Mouse (Mus musculus) cerebellum, adult 8-10 months (tissue): ENCODE data around the gene Dnajb11.

Experiments used
- DNase-seq: peaks from one replicate; pipeline ENCODE4 v3.0.0; 2022

The Dnajb11 gene

DNA sequence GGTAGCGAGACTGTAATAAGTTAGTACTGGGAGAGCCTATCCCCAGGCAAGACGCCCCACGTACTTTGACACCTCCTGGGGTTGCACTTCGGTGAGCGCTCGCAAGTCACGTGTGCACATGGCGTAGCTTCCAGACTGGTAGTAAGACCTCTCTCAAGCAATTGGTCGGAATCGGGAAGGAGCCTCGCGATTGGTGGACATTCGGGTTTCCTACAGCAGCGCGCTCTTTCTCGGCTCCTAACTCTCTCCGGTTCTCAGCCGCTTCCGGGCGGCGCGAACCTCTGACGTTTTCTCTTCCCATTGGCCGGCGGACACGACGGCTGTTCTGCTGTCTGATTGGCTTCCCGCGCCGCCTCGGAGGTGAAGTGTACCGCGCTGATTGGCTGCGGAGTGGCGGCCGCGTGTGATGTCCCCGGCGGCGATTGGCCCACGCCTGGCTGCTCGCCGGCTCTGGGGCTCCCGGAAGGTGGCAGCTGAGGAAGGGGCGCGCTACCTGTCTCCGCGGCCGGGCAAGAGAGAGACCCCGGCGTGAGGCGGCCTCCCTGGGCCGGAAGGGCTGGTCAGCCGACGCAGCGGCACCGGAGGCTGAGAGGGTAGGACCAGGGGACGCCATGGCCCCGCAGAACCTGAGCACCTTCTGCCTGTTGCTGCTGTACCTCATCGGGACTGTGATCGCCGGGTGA, at the start of gene Dnajb11, which contains the start of gene Tbccd1:
Gene Dnajb11 (plus strand): TSS at position 415 of the 683 bp plus-strand sequence.
Gene Tbccd1 (minus strand): TSS at position 239 of the 683 bp plus-strand sequence.
- peak; percentile 98 for DNase-seq

DNA sequence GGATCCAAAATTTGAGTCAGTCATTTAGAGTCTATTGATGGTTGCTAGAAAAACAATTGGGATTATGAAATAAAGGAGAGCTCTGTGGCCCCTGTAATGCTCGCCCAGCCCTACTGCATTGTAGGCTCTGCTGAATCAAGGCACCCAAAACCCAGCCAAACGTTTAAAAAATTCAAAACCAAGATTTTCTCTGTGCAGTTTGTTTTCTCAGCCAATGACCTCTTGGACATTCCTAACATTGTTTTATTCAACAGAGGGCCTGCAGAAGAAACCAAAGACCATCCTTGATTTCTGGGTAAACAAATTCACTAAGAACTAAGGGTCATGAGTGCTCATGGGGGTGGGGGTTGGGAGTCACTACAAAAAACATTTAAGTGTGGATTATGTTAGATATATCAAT, 46.2 kb upstream of the Dnajb11 start, which contains the start of gene Crygs:
Gene Crygs (minus strand): TSS at position 101 of the 400 bp plus-strand sequence.
- DNase-seq = no peak

DNA sequence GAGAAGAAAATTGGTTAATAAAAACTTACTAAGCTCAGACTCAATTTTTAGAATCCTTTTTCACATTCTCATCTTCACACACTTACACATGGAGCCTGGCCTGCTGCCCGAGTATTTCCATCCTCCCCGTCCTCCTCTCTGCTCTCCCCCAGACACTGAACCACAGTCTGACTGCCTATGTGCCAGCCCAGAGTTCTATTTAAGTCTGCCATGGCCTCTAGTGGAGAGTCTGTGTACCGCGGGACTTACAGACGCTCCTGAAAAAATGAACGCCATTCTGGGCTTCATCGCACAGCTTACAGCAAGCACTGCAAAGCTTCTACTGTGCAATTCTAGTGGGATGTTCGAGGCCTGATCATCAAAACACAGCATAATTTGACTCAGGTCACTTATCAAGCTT, 36.9 kb upstream of the Dnajb11 start:
- no peak for DNase-seq

DNA sequence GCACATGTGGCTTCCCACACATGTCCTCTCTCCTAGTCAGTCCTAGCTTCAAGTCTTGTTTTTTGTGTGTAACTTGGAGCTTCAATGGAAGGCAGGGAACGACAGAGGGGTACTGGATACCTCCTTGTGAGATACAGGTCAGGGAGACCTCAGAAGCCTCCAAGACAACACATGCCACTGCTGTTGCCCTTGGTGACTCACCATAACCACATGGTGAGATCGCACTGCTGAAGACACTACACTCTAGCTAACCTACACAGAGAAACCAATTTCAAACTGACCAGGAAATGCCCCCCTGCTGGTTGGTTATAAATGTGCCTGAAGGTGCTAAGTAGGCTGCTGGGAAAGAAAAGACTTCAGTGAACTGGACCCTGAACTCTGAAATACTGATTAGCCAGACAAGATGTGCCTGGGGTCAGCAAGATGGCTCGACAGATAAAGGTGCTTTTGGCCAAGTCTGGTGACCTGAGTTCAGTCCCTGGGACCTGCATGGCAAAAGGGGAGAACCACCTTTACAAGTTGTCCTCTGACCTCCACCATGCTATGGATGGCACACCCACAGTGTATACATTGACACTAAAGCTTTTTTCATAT, 24.6 kb upstream of the Dnajb11 start:
- DNase-seq = no peak

DNA sequence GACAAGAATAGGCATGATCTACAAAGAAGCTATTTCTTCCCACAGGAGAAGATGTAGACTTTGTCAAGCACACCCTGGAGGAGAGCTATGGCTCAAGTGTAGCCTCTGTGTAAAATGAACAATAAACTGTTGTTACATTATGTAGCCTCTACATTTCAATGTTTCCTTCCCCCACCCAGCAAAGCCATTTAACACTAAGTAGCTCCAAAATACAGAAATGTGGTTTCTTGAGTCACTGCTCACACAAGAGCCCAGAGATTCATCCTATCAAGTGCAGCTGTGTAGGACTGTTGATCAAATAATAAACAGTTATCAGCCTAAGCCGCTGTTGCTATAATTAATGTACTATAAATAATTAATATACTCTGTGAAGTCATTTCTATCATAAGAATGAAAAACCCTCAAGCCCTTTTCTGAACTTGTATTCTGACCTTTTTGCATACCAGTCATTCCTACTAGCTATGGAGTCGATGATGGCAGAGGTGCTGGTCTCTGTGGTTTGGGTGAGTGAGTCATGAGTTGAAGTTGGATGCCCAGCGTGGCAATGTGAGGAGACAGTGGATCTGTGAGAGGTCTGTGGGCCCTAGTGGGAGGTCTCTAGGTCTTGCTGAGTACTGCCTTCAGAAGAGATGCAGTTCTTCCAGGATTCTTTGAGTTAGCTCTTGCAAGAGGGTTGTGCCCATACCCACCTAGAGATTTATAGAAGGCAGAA, 18.3 kb upstream of the Dnajb11 start:
- no peak for DNase-seq

DNA sequence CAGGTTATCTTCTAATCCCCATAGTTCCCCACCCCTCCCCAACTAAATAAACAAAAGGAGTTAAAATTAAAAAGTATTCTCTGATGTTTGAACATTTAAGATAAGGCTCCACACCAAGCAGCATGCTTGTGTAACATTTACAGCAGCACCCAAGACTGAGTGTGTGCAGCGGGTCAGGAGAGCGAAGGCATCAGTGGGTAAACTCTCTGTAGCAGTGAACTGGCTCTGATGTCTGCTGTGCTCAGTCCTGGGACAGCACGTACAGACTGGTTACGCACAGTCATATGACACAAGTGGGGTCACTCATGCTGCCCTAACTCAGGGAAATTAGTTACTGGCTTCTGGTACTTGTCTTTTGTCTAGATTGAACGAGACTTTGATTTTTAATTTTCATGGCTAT, 14.8 kb upstream of the Dnajb11 start:
- DNase-seq = no peak

DNA sequence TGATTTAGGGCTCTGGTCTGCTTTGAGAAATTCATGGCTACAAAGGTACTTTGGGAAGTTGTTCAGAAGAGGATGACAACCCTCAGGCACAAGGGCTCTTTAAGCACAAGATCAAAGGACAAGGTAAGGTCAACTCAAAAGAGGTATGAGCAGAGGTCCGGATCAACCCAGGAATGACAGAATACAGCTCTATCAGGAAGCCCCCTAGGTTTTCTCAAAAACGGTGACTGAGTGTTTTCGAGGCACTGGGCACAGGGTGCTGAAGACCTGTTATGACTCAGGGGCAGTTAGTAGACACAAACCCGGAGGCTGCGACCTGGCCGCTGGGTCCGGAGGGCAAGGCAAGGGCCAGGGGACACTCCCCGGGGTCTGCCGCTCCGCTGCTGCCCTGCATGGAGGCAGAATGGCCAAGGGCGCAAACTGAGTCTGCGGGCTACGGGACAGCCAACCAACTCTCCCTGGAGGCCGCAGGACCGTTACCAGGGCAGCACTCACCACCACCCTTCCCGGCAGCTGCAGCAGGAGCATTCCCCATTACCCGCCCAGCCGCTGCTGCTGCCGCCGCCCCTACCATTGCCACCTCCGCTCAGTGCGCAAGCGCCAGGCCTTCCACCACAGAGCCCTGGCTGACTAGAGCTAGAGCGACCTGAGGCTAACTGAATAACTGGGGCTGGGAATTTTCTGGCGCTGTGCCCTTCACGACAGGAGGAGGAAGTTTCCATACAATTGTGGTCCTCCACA, 13.4 kb upstream of the Dnajb11 start:
- peak; percentile 73 for DNase-seq

DNA sequence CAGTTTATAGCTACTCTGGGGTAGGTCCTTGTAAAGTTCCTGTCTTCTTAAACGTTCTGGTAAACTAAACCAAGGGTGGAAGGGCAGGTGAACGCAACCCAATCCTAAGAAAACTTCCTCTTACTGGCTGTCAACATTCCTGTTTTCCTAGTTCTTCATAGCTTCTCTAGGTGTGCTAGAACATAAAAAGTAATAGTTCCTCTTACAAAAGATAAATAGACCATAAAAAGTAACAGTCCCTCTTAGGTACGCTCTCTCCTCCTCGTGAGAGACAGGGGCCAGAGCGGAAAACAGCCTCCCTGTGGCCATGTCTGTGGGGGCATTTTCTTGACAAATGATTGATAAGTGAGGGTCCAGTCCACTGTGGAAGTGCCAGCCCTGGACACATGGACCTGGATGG, 12.8 kb upstream of the Dnajb11 start:
- no peak for DNase-seq

DNA sequence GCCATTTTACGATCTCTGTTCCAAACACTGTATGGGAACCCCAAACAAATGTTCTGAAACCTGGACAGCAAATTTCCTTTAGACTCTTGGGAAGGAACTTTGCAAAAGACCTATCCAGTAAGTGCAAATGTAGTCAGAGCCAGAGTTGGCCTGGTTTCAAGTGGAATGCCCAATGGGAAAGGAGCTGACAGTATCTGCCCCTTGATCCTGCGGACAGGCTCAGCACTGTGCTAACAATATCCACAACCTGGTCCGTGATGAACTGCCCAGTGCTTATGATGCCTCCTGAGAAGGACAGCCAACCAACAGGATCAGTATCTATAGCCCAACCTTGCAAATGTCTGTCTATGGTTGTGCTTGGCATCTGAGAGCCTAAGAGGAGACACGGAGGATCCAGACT, 12.2 kb upstream of the Dnajb11 start:
- no peak for DNase-seq

DNA sequence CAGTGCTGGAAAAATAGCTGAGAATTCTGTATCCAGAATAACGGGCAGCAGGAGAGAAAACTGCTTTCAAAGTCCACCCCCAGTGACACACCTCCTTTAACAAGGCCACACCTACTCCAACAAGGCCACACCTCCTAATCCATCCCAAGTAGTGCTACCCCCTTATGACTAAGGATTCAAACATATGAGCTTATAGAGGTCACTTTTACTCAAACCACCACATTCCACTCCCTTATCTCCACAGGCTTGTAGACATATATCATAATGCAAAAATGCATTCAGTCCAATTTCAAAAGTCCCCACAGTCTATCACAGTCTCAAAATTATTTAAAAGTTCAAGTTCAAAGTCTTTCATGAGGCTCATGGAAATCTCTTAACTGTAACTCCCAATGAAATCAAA, 10.0 kb upstream of the Dnajb11 start:
- DNase-seq = no peak

DNA sequence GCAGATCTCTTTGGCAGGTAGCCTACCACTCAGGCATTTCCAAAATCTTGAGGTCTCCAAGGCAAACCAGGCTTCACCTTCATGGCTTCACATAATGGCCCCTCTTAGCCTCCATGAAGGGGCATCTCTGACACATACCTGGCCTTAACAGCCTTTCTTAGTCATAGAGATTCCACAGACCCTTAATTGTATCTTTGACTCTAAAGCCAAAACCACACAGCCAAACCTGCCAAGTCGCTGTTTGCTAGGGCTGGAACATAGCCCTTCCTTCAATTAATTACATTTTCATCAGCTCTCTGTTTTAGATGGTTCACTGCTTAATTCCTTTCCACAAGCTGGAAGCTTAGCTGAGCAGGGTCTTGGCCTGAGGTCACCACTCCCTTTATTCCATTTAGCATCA, 9.3 kb upstream of the Dnajb11 start:
- DNase-seq = no peak

DNA sequence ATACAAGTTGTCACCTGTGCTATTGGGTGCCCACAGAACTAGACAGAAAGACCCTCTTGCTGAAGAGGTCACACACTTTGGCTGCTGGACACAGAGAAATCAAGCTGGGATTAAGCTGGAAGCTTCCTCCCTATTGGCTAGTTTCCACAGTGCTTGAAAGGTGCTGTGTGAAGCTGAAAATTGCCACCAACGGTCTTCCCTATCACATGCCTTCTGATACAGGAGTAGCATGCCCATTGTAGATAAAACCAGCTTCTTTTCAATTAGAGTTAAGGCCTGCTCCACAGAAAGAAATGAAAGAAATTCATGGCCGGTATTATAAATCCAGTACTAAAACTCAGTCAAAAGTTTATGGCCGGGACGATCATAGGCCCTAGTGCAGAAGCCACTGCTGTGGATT, 4.9 kb upstream of the Dnajb11 start:
- DNase-seq = no peak

DNA sequence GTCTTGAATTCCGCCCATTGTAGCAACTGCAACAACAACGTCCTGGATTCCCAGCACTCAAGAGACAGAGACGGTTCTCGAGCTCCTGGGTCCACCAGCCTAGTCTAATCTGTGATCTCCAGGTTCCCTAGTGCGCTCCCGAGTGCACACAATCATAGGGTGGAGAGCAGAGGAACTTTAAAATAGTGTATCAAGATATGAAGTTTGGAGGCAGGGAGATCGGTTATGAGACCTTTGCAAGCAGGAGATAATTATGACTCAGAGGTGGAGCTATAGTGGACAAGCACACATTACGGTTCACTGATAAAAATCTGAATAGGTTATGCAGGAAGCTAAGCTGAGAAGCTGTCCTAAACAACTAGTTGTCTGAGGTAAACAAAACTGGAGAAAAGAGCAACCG, 872 bp upstream of the Dnajb11 start:
- no peak for DNase-seq

DNA sequence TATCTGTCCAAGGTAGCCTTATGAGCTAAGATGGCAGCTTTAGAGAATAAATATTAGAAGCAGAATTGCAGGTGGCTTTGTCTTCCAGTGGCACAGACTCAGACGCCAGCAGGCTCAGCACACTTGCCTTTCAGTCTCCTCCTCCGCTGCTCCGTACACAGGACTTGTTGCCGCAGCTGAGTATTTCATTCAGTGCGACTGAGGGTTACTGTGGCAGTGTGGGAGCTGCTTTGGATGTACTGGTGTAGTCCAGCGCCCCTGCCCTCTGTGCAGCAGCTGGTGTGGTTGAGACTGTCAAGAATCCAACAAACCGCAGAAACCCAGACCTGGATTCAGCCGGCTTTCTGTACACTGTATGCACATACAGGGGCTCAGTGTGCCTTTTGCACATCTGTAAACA, 14.8 kb downstream of the Dnajb11 start:
- no peak for DNase-seq

DNA sequence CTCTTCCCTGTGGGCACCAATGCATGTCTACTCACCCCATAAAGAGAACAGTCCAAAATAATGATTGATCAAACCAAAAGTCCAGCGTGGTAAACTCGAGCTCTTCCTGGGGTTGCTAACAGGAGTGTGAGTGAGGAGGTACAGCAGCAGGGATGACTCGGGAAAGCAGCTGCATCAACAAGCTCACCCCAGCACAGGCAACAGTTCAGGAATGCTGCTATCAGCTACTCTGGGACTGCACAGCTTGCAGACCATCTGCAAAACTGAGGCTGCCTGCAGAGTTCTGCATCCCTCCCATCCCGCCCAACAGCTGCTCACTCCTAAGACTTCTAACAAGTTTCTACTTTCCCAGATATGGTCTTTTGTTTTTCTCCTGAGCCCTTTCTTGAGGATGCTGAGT, 15.7 kb downstream of the Dnajb11 start:
- no peak for DNase-seq

DNA sequence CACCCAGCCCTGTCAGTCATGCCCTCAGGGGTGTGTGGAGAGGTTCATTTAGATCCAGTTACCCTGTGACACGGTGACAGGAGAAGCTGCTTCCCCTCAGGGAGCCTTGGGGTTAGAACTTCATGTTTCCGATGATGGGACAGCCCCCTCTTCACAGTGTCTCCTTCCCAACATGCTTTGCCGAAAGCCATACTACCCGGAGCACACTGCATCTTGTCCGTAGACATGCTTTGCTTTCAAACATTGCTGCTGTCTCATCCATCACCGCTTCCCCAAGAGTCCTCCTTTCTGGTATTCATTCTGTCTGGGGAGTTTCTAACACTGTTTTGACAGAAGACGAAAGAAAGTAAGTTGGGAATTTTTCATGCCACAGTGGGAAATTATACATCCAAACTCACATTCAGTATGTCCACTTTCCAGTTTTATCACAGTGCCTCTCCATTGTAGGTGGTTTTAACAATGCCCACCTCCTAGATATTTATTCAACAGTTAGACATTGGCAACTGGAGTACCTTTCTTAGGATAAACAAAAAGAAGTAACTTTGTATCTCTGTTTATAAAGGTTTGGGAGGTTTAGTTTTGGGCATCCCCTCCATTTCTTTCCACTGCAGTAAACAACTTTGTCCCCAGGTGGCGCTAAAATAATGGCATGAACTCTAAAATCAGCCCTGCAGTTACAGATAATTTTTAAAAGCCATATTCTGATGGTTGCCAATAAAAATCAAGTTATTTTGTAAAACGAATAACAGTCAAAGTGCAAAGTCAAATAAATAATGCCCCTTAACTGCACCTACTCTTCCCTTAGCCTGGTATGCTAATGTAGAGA, 18.8 kb downstream of the Dnajb11 start:
- peak; percentile 15 for DNase-seq

DNA sequence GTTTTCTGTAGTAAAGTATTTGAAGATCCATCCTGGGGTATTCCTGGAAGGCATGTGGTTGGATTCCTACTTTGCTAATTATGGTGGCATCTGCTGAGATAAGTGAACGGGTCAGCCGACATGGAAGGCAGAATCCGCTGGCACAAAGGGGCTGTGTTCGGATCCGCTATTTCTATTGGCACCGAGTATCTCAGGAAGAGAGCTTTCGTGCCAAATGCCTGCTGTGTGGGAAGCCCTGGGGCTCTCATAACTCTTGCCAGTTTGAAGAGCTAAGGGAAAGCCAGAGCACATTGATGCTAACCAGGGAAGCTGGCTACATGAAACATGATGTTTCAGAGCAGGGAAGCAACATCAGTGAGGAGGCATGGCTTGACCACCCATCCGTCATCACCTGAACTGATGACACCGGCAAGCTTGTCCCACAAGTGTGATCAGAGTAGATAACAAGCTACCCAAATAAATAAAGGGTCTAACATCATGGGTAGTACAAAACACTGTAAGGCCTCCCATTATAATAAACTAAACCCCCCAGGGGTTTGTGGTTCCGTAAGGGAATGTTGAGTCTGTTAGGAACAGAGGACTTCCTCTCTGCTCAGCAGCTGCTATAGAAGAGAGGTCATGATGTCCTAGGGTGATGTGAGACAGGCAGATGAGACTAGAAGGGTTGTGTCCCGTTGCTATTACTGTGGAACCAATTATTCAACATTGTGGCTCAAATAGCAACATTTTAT, 20.2 kb downstream of the Dnajb11 start:
- peak; percentile 4 for DNase-seq

DNA sequence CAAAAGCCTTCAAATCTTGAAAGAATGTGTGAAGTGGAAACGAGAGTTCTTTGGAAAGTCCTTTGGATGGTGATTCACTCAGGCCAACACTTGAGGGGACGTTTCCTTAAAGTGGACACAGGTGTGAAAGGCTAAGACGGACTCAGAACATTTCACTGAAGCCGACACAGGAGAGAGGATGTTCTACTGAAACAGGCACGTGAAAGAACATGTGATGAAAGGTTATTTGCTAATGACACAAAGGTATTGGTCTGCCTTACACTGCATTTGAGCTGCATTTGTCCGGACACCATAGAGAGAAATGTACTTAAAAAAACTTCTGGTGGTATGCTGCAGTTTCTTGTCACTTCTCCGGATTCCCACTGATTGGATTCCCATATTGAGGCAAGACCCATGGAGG, 21.1 kb downstream of the Dnajb11 start:
- no peak for DNase-seq

DNA sequence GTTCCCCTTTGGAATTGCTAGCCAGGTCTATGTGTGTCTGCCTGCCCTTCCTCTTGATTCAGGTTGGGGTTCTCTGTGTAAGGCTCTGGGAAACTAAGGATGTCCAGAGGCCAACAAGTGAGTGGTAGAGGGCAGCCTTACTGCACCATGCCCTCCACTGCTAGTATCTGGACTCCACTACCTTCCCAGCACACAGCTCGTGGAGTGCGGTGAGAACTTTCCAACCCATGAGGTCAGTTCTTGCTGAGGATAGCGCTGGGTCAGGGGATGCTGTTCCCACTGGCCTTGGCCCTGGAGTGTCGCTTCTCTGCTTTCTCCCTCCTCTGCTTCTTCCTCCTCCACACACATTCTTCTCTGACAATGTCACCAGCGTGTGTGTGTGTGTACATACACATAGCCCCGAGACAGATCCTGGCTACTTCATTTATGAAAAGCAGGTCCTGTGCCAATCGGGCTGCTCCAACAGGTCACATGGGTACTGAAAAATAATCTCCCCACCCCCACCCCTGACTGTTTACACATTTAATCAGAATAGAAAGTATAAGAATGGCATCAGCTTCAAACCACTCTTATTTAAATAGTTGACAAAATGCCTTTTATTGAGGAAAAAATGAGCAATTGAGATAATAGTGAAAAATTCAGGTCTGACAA, 22.4 kb downstream of the Dnajb11 start:
- no peak for DNase-seq

DNA sequence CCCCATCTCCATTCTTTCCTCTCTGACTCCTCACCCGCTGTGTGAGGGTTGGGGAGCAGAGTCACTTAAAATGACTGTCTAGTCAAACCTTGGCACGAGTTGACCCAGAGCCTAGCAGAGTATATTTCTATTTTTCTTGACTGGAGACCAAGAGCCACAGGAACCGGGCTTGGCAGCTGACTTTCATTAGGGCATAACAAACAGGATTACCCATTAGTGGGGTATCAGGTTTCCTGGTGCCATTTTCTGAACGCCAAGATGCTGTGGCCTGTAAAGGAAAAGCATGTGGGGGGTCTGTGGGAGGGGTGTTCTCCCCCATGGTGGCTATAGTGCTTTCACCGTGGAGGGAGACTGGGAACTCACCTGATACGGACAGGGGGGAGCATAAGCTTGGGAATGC, 23.3 kb downstream of the Dnajb11 start:
- DNase-seq = no peak

DNA sequence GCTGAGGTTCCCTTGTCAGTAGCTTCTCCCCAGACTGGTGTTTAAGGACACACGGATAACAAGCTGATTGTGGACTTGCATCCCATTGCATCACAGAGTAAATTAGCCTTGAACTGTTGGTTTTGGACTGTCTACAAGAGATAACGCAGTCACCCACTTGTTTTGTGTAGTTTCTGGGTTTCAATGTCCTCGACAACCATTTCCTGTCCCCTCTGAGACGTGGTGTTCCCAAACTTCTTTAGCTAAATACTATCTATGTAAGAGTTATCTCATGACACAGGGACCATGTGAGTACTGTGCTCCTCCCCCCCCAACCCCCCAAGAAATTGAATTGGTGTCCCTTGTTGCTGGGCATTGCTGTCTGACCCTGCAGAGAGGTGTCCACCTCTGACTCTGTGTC, 23.8 kb downstream of the Dnajb11 start:
- no peak for DNase-seq
